Mouse (Mus musculus) midbrain, embryonic 11.5 days (tissue): ENCODE measurements around the gene Frmd7. TPM values are rescaled to one million over a fixed set of nuclear protein-coding genes. Genes with fewer than 3 reads are reported as not detected.

Experiments
- ATAC-seq: fragments of 200-750 bp; cut with Nextera tagmentation; 2 replicates; pipeline ENCODE4 v1.8.0; 2017; ENCODE audit warnings: moderate TSS enrichment, moderate library complexity; ENCODE audit not compliant: low FRiP score
- DNase-seq: peaks from one replicate; pipeline ENCODE4 v3.0.0; 2015; ENCODE audit warnings: low spot score; ENCODE audit errors: missing footprints
- H3K27ac ChIP-seq: fragments of 300-500 bp; sonication (generic); 2 replicates; pipeline ENCODE4 v1.5.1; 2014; ENCODE audit warnings: low read depth, low read length
- H3K27me3 ChIP-seq: fragments of 300-500 bp; sonication (generic); 2 replicates; pipeline ENCODE4 v1.6.1; 2014; ENCODE audit warnings: mild to moderate bottlenecking, low read length, moderate library complexity, mixed read lengths; ENCODE audit not compliant: control insufficient read depth, insufficient read depth
- H3K36me3 ChIP-seq: fragments of 300-500 bp; sonication (generic); 2 replicates; pipeline ENCODE4 v1.6.1; 2014; ENCODE audit warnings: mild to moderate bottlenecking, low read length, moderate library complexity, mixed read lengths; ENCODE audit not compliant: control insufficient read depth, insufficient read depth
- H3K4me1 ChIP-seq: fragments of 300-500 bp; sonication (generic); 2 replicates; pipeline ENCODE4 v1.6.1; 2014; ENCODE audit warnings: low read length; ENCODE audit not compliant: control insufficient read depth, insufficient read depth
- H3K4me2 ChIP-seq: fragments of 300-500 bp; sonication (generic); 2 replicates; pipeline ENCODE4 v1.6.1; 2014; ENCODE audit warnings: mild to moderate bottlenecking, moderate library complexity
- H3K4me3 ChIP-seq: fragments of 300-500 bp; sonication (generic); 2 replicates; pipeline ENCODE4 v1.5.1; 2014; ENCODE audit warnings: low read depth, low read length
- H3K9ac ChIP-seq: fragments of 300-500 bp; sonication (generic); 2 replicates; pipeline ENCODE4 v1.6.1; 2014; ENCODE audit warnings: low read length
- H3K9me3 ChIP-seq: fragments of 300-500 bp; sonication (generic); 2 replicates; pipeline ENCODE4 v1.6.1; 2016; ENCODE audit warnings: low read length; ENCODE audit not compliant: control insufficient read depth
- WGBS: fragments of 180-500 bp; shearing (Covaris S2); extraction: QIAGEN DNeasy Blood & Tissue Kit; methylation state at CpG from one replicate; pipeline ENCODE4 v1.1.7; 2014; 5-methylcytosine and 5-hydroxymethylcytosine counted together
- polyA plus RNA-seq: library from polyadenylated mRNA; unstranded; fragments of >200 nt; fragmentation: Nextera tagmentation; extraction: Ambion mirVana; gene quantifications from 2 replicates; pipeline ENCODE4 v1.2.1, GENCODE M21; 2014

Frmd7 gene
- polyA plus RNA-seq, 1 experiment from 2014 or later: not detected

GRCm38 (mm10) chrX:50909915-50910314 is 32.6 kb downstream of the Frmd7 start:
- H3K27ac ChIP-seq: no peak overlapping the region
- H3K4me1 ChIP-seq: no peaks in the 10 kb centered on the region
- ATAC-seq (no peak), DNase-seq (no peak)
- H3K9ac ChIP-seq: no peak overlapping the region
- WGBS: 81% methylated on average over 5 of the region's 5 CpGs
- H3K9me3 ChIP-seq: no peaks in the 10 kb centered on the region
- H3K4me3 ChIP-seq: no peak overlapping the region
- H3K36me3 ChIP-seq: no peaks in the 10 kb centered on the region
- H3K27me3 ChIP-seq: no peaks in the 10 kb centered on the region
- H3K4me2 ChIP-seq: no peak overlapping the region

- H3K36me3 ChIP-seq: no peaks in the 10 kb centered on the region
- WGBS: 90% methylated on average over 3 of the region's 3 CpGs
- DNase-seq (no peak), ATAC-seq (no peak)
- no peak overlapping the region for H3K27ac ChIP-seq
- no peaks in the 10 kb centered on the region for H3K9me3 ChIP-seq
- no peaks in the 10 kb centered on the region for H3K27me3 ChIP-seq
- H3K9ac ChIP-seq: no peak overlapping the region
- H3K4me1 ChIP-seq: no peaks in the 10 kb centered on the region
- H3K4me2 ChIP-seq: no peak overlapping the region
- H3K4me3 ChIP-seq: no peak overlapping the region
Observed at GRCm38 (mm10) chrX:50903497-50903896, 39.0 kb downstream of the Frmd7 start.

GRCm38 (mm10) chrX:50887999-50888398 is 54.5 kb downstream of the Frmd7 start:
- Histone ChIP-seq H3K36me3 (no peaks in the 10 kb centered on the region), H3K4me2 (no peak overlapping the region), H3K4me3 (no peak overlapping the region), H3K27me3 (no peaks in the 10 kb centered on the region), H3K9ac (no peak overlapping the region), H3K27ac (no peak overlapping the region), H3K4me1 (no peaks in the 10 kb centered on the region), H3K9me3 (no peaks in the 10 kb centered on the region)
- WGBS: 83% methylated on average over 2 of the region's 2 CpGs
- DNase-seq: no peak
- ATAC-seq: no peak

GRCm38 (mm10) chrX:50874246-50875002 is 68.1 kb downstream of the Frmd7 start:
- Histone ChIP-seq H3K4me3 (no peak overlapping the region), H3K9me3 (no peaks in the 10 kb centered on the region), H3K9ac (no peak overlapping the region), H3K4me1 (no peaks in the 10 kb centered on the region), H3K36me3 (no peaks in the 10 kb centered on the region), H3K27ac (no peak overlapping the region), H3K4me2 (no peak overlapping the region), H3K27me3 (no peaks in the 10 kb centered on the region)
- WGBS: 88% methylated on average over 6 of the region's 6 CpGs
- ATAC-seq (no peak), DNase-seq (no peak)

- H3K4me2 ChIP-seq: no peak overlapping the region
- no peaks in the 10 kb centered on the region for H3K9me3 ChIP-seq
- no peak overlapping the region for H3K27ac ChIP-seq
- H3K4me3 ChIP-seq: no peak overlapping the region
- no peaks in the 10 kb centered on the region for H3K27me3 ChIP-seq
- ATAC-seq (no peak), DNase-seq (no peak)
- no peaks in the 10 kb centered on the region for H3K36me3 ChIP-seq
- WGBS: 76% methylated on average over 5 of the region's 5 CpGs
- no peak overlapping the region for H3K9ac ChIP-seq
- no peaks in the 10 kb centered on the region for H3K4me1 ChIP-seq
Observed at GRCm38 (mm10) chrX:50864734-50865133, 77.8 kb downstream of the Frmd7 start.

GRCm38 (mm10) chrX:50863771-50864170 is 78.7 kb downstream of the Frmd7 start:
- Histone ChIP-seq H3K4me2 (no peak overlapping the region), H3K4me3 (no peak overlapping the region), H3K4me1 (no peaks in the 10 kb centered on the region), H3K36me3 (no peaks in the 10 kb centered on the region), H3K9me3 (no peaks in the 10 kb centered on the region), H3K27me3 (no peaks in the 10 kb centered on the region), H3K27ac (no peak overlapping the region), H3K9ac (no peak overlapping the region)
- 74% methylated on average over 2 of the region's 2 CpGs for WGBS
- no peak for ATAC-seq
- DNase-seq: no peak

- no peak overlapping the region for H3K27ac ChIP-seq
- no peak overlapping the region for H3K4me3 ChIP-seq
- H3K9me3 ChIP-seq: no peaks in the 10 kb centered on the region
- H3K4me1 ChIP-seq: no peaks in the 10 kb centered on the region
- WGBS: 84% methylated on average over 6 of the region's 6 CpGs
- ATAC-seq (no peak), DNase-seq (no peak)
- no peak overlapping the region for H3K4me2 ChIP-seq
- no peaks in the 10 kb centered on the region for H3K27me3 ChIP-seq
- no peak overlapping the region for H3K9ac ChIP-seq
- no peaks in the 10 kb centered on the region for H3K36me3 ChIP-seq
Observed at GRCm38 (mm10) chrX:50850428-50851184, 91.9 kb downstream of the Frmd7 start.

Other genes starting within 250 kb of the Frmd7 start
- gene Stk26, start 101.7 kb downstream of the Frmd7 start, polyA plus RNA-seq: 0.51 and 0.68 TPM in 2 replicates
- gene Rap2c, start 75.3 kb upstream of the Frmd7 start, polyA plus RNA-seq: 24.1 and 26.9 TPM in 2 replicates